Comparison of ENCODE assay signal across 25 mouse cellular contexts in genomic region chr13:67742941-67743340, GRCm38 (mm10). TPM values are rescaled to one million over a fixed set of nuclear protein-coding genes. Genes with fewer than 3 reads are reported as not detected.
DNase-seq lines count a peak whose midpoint lies in the region; TF ChIP-seq lines count a peak whose summit lies in the region.
"Had no signal": no experiment of that assay in that cellular context is flagged by ENCODE, and none has a peak within 500 bp of the region (broad histone marks: within the 10 kb centered on the region; RNA-seq: fewer than 3 reads in every experiment).

No protein-coding gene starts in this region.

- H3K27me3 ChIP-seq in testis, adult 2 months (ENCODE audit: control insufficient read depth, insufficient read depth, low read length): no peaks in the 10 kb centered on the region
- no peaks in the 10 kb centered on the region for H3K27me3 ChIP-seq in ES-Bruce4 (ENCODE audit: control insufficient read depth, insufficient read depth, low read length, poor library complexity, severe bottlenecking)
- H3K27me3 ChIP-seq: embryonic facial prominence, embryonic 13.5 days; embryonic facial prominence, embryonic 15.5 days; forebrain, embryonic 12.5 days had no signal

- H3K9ac ChIP-seq in ES-Bruce4 (ENCODE audit: low read depth, poor library complexity, severe bottlenecking) (peak overlapping the region; percentile 96), ES-E14 (ENCODE audit: insufficient read depth, low read depth, low read length, poor library complexity, severe bottlenecking) (peak overlapping the region; percentile 25; the same call in 1 of the 2 replicates)
- H3K9ac ChIP-seq: embryonic facial prominence, embryonic 13.5 days; embryonic facial prominence, embryonic 15.5 days; forebrain, embryonic 12.5 days had no signal

- no peak for TF ChIP-seq EP300 in ES-Bruce4 (IDR thresholded peaks at IDR 0.05; ENCODE audit: insufficient read depth, low read depth, low read length)

- peak overlapping the region; percentile 85 for H3K4me3 ChIP-seq in testis, adult 2 months (ENCODE audit: control insufficient read depth, low read depth, low read length)
- peak overlapping the region; percentile 98 for H3K4me3 ChIP-seq in ES-Bruce4 (ENCODE audit: low read depth, low read length)
- H3K4me3 ChIP-seq in ES-E14 (ENCODE audit: insufficient read depth in 1 of 2, low read depth in 1 of 2, low read length in 2 of 2, poor library complexity in 1 of 2, severe bottlenecking in 1 of 2): peak overlapping the region; percentile 45 to 59
- H3K4me3 ChIP-seq: embryonic facial prominence, embryonic 13.5 days; embryonic facial prominence, embryonic 15.5 days; erythroblast, embryonic 14.5 days; forebrain, embryonic 10.5 days; forebrain, embryonic 12.5 days had no signal

- TF ChIP-seq POLR2A in testis, adult 2 months (IDR thresholded peaks at IDR 0.05; ENCODE audit: control insufficient read depth, low read depth, low read length): no peak
- no peak for TF ChIP-seq POLR2A in ES-Bruce4 (IDR thresholded peaks at IDR 0.05; ENCODE audit: insufficient read depth, low read length)

- no peaks in the 10 kb centered on the region for H3K36me3 ChIP-seq in testis, adult 2 months (ENCODE audit: control insufficient read depth, insufficient read depth, low read length)
- H3K36me3 ChIP-seq in ES-Bruce4 (ENCODE audit: control insufficient read depth, insufficient read depth, low read length, poor library complexity, severe bottlenecking): no peaks in the 10 kb centered on the region
- H3K36me3 ChIP-seq in ES-E14 (ENCODE audit: control insufficient read depth, insufficient read depth, low read length, poor library complexity, severe bottlenecking): no peaks in the 10 kb centered on the region

- DNase-seq in testis, postnatal 14 days (ENCODE audit: low spot score): no peak
- DNase-seq in ES-E14 (ENCODE audit: low read depth, low spot score) (no peak), ZHBTc4 (ENCODE audit: low read depth, low spot score) (peak; percentile 70)
- no peak for DNase-seq in layer of hippocampus, adult 8-10 months (ENCODE audit: low spot score in 2 of 2)
- no peak for DNase-seq in thymus, postnatal 4 days
- DNase-seq in urinary bladder, adult 18-20 months (ENCODE audit: low spot score in 2 of 2): no peak
- DNase-seq: adrenal gland, adult 2 months; adrenal gland, postnatal 10 days; adrenal gland, postnatal 25 days; B cell, adult 2 months; cerebellum, adult 11 months; cerebellum, adult 18-20 months; cerebellum, adult 8-10 months; cerebellum, adult 9-11 months; cerebellum, postnatal 14 days; cerebellum, postnatal 36 days; embryo, embryonic 11 days had no signal

- no peak overlapping the region for H3K27ac ChIP-seq in testis, adult 2 months (ENCODE audit: control insufficient read depth, insufficient read depth, low read depth, low read length)
- H3K27ac ChIP-seq in ES-Bruce4 (ENCODE audit: insufficient read depth, low read length) (peak overlapping the region; percentile 94), ES-E14 (ENCODE audit: insufficient read depth, low read depth, low read length, poor library complexity, severe bottlenecking) (no peak overlapping the region)
- H3K27ac ChIP-seq: embryonic facial prominence, embryonic 13.5 days; embryonic facial prominence, embryonic 15.5 days; forebrain, embryonic 10.5 days; forebrain, embryonic 12.5 days had no signal

- peaks cover 2% of the 10 kb centered on the region; the same call in 1 of the 2 replicates for H3K4me1 ChIP-seq in testis, adult 2 months (ENCODE audit: control insufficient read depth, insufficient read depth, low read length)
- H3K4me1 ChIP-seq in ES-Bruce4 (ENCODE audit: control insufficient read depth, insufficient read depth, low read length) (no peaks in the 10 kb centered on the region), ES-E14 (ENCODE audit: control insufficient read depth in 2 of 2, insufficient read depth in 2 of 2, low read length in 2 of 2, poor library complexity in 1 of 2) (peaks cover 0 to 5% of the 10 kb centered on the region in 2 experiments; a peak in 3 of 4 replicates)
- H3K4me1 ChIP-seq: embryonic facial prominence, embryonic 13.5 days; embryonic facial prominence, embryonic 15.5 days; forebrain, embryonic 10.5 days; forebrain, embryonic 12.5 days had no signal

- H3K9me3 ChIP-seq in ES-Bruce4 (replicated peaks; ENCODE audit: control insufficient read depth, insufficient read depth, low read length, poor library complexity, severe bottlenecking): no peaks in the 10 kb centered on the region; the same call in 1 of the 2 replicates
- H3K9me3 ChIP-seq in ES-E14 (ENCODE audit: control insufficient read depth, insufficient read depth, low read depth, low read length): no peaks in the 10 kb centered on the region

- in situ Hi-C loops in ES-E14 (cut with MboI; ENCODE audit: low sequenced_read_pairs in 2 of 2, unreplicated experiment in 2 of 2): no loop called here

- no peak for TF ChIP-seq CTCF in testis, adult 2 months (IDR thresholded peaks at IDR 0.05; ENCODE audit: control insufficient read depth, insufficient read depth, insufficient replicate concordance, low read depth, low read length)
- TF ChIP-seq CTCF in ES-Bruce4 (IDR thresholded peaks at IDR 0.05; ENCODE audit: low read depth, low read length): no peak

TF ChIP-seq in ES-E14, 5 proteins besides CTCF, POLR2A, EP300 and RAD21:
- no peak for TF ChIP-seq CHD2 (IDR thresholded peaks at IDR 0.05; ENCODE audit: low read depth, low read length)
- TF ChIP-seq ZC3H11A (IDR thresholded peaks at IDR 0.05; ENCODE audit: borderline replicate concordance, low read depth, low read length): no peak
- no peak for TF ChIP-seq MAFK (IDR thresholded peaks at IDR 0.05; ENCODE audit: insufficient read depth, low read depth, low read length)
- no peak for TF ChIP-seq ZNF384 (IDR thresholded peaks at IDR 0.05; ENCODE audit: low read depth, low read length)
- no peak for TF ChIP-seq HCFC1 (IDR thresholded peaks at IDR 0.05; ENCODE audit: borderline replicate concordance, insufficient read depth, low read length)

RNA-seq across cellular contexts. Expression of gene Zfp85, which starts 12.1 kb away (rescaled TPM):
- 0.22 and 0.41 TPM in 2 replicates for polyA plus RNA-seq in testis, adult 2 months (2012; rRNA removed)
- 4.4 and 5.5 TPM in 2 replicates for polyA plus RNA-seq in ES-Bruce4 (2011; ENCODE audit: insufficient read depth, insufficient read length, low read depth, missing spikeins)
- 1.7 and 2.7 TPM in 2 replicates for total RNA-seq in ES-E14 (2012; rRNA removed)
- 1 to 10 TPM; 4.5 to 7.8 (median 7.0) TPM for total RNA-seq in layer of hippocampus, adult 8-10 months (2022)
- polyA plus RNA-seq: adrenal gland, adult 2 months; erythroblast, embryonic 14.5 days had no signal

RNA-seq across cellular contexts. Expression of gene Zfp65, which starts 14.0 kb away (rescaled TPM):
- polyA plus RNA-seq in testis, adult 2 months (2012; rRNA removed): 1.4 and 1.5 TPM in 2 replicates
- polyA plus RNA-seq in ES-Bruce4 (2011; ENCODE audit: insufficient read depth, insufficient read length, low read depth, missing spikeins): 12.1 and 12.6 TPM in 2 replicates
- 19.2 and 22.9 TPM in 2 replicates for total RNA-seq in ES-E14 (2012; rRNA removed)
- 10 to 100 TPM; 12.4 to 20.6 (median 16.4) TPM for total RNA-seq in layer of hippocampus, adult 8-10 months (2022)

RNA-seq across cellular contexts. Expression of gene Zfp493, which starts 36.6 kb away (rescaled TPM):
- 0.37 and 0.51 TPM in 2 replicates for polyA plus RNA-seq in testis, adult 2 months (2012; rRNA removed)
- 15.5 and 16.6 TPM in 2 replicates for polyA plus RNA-seq in ES-Bruce4 (2011; ENCODE audit: insufficient read depth, insufficient read length, low read depth, missing spikeins)
- total RNA-seq in ES-E14 (2012; rRNA removed): 6.1 and 6.4 TPM in 2 replicates
- 1 to 10 TPM; 3.5 to 7.2 (median 5.1) TPM for total RNA-seq in layer of hippocampus, adult 8-10 months (2022)
- total RNA-seq: MEL had no signal
- polyA plus RNA-seq: erythroblast, embryonic 14.5 days had no signal

RNA-seq across cellular contexts. Expression of gene Zfp738, which starts 56.1 kb away (rescaled TPM):
- polyA plus RNA-seq in testis, adult 2 months (2012; rRNA removed): 1.4 and 1.9 TPM in 2 replicates
- polyA plus RNA-seq in ES-Bruce4 (2011; ENCODE audit: insufficient read depth, insufficient read length, low read depth, missing spikeins): 19.1 and 21.6 TPM in 2 replicates
- total RNA-seq in ES-E14 (2012; rRNA removed): 12.8 and 16.6 TPM in 2 replicates
- total RNA-seq in layer of hippocampus, adult 8-10 months (2022): 10 to 100 TPM; 21.2 to 33.3 (median 30.4) TPM
